Mouse (Mus musculus) intestine, embryonic 15.5 days (tissue): ENCODE measurements around the gene 9430007A20Rik. TPM values are rescaled to one million over a fixed set of nuclear protein-coding genes. Genes with fewer than 3 reads are reported as not detected.
"Not testable (repeated sequence)": the region's sequence is repeated elsewhere in the genome, so short reads cannot be mapped to it uniquely, and the experiment has no call there.

Experiments
- ATAC-seq: fragments of 200-750 bp; cut with Nextera tagmentation; 2 replicates; pipeline ENCODE4 v1.8.0; 2017; ENCODE audit warnings: moderate TSS enrichment, moderate library complexity
- H3K27ac ChIP-seq: fragments of 300-500 bp; sonication (generic); 2 replicates; pipeline ENCODE4 v1.5.1; 2015; ENCODE audit warnings: mild to moderate bottlenecking, inconsistent platforms
- H3K27me3 ChIP-seq: fragments of 300-500 bp; sonication (generic); replicated peaks from 2 replicates; pipeline ENCODE4 v1.6.1; 2015; ENCODE audit warnings: inconsistent platforms
- H3K36me3 ChIP-seq: fragments of 300-500 bp; sonication (generic); 2 replicates; pipeline ENCODE4 v1.6.1; 2015; ENCODE audit warnings: inconsistent platforms
- H3K4me1 ChIP-seq: fragments of 300-500 bp; sonication (generic); replicated peaks from 2 replicates; pipeline ENCODE4 v1.6.1; 2015; ENCODE audit warnings: inconsistent platforms
- H3K4me2 ChIP-seq: fragments of 300-500 bp; sonication (generic); replicated peaks from 2 replicates; pipeline ENCODE4 v1.6.1; 2015; ENCODE audit warnings: mild to moderate bottlenecking, inconsistent platforms
- H3K4me3 ChIP-seq: fragments of 300-500 bp; sonication (generic); replicated peaks from 2 replicates; pipeline ENCODE4 v1.5.1; 2015; ENCODE audit warnings: inconsistent platforms
- H3K9ac ChIP-seq: fragments of 300-500 bp; sonication (generic); 2 replicates; pipeline ENCODE4 v1.6.1; 2015; ENCODE audit warnings: inconsistent platforms
- H3K9me3 ChIP-seq: fragments of 300-500 bp; sonication (generic); 2 replicates; pipeline ENCODE4 v1.6.1; 2016; ENCODE audit warnings: inconsistent platforms
- WGBS: fragments of 180-500 bp; shearing (Covaris S2); methylation state at CpG from one replicate; pipeline ENCODE4 v1.1.7; 2015; 5-methylcytosine and 5-hydroxymethylcytosine counted together
- polyA plus RNA-seq: library from polyadenylated mRNA; unstranded; fragments of >200 nt; fragmentation: Nextera tagmentation; extraction: Ambion mirVana; gene quantifications from 2 replicates; pipeline ENCODE4 v1.2.1, GENCODE M21; 2015

9430007A20Rik gene
- polyA plus RNA-seq = not detected in 2 replicates

- H3K27ac ChIP-seq = no peak within 1 kb of the TSS
- H3K4me3 ChIP-seq = no peak within 1 kb of the TSS
- H3K4me2 ChIP-seq = no peak within 1 kb of the TSS
- H3K9ac ChIP-seq = no peak within 1 kb of the TSS
- no peak for ATAC-seq
- WGBS = 80% methylated on average over 5 of the region's 5 CpGs
- H3K4me1 ChIP-seq = no peaks in the 10 kb centered on the region
- H3K36me3 ChIP-seq = no peaks in the 10 kb centered on the region
- no peaks in the 10 kb centered on the region for H3K27me3 ChIP-seq
- H3K9me3 ChIP-seq = no peaks in the 10 kb centered on the region
Measured at GRCm38 (mm10) chr4:144519522-144519921, at the start of gene 9430007A20Rik. TSS of gene 9430007A20Rik (plus strand) at chr4:144519822.

GRCm38 (mm10) chr4:144493331-144493730 lies 26.3 kb upstream of the 9430007A20Rik start:
- no peaks in the 10 kb centered on the region for H3K4me1 ChIP-seq
- H3K27me3 ChIP-seq = no peaks in the 10 kb centered on the region
- ATAC-seq = no peak
- H3K9me3 ChIP-seq = no peaks in the 10 kb centered on the region
- no peak overlapping the region for H3K4me3 ChIP-seq
- no peak overlapping the region for H3K4me2 ChIP-seq
- H3K36me3 ChIP-seq = no peaks in the 10 kb centered on the region
- H3K27ac ChIP-seq = no peak overlapping the region
- no peak overlapping the region for H3K9ac ChIP-seq

- Histone ChIP-seq H3K36me3 (no peaks in the 10 kb centered on the region), H3K4me1 (no peaks in the 10 kb centered on the region), H3K27ac (no peak overlapping the region), H3K4me3 (no peak overlapping the region), H3K9me3 (no peaks in the 10 kb centered on the region), H3K27me3 (no peaks in the 10 kb centered on the region), H3K4me2 (no peak overlapping the region), H3K9ac (no peak overlapping the region)
- ATAC-seq = no peak
- 75% methylated on average over 1 of the region's 1 CpGs for WGBS
Measured at GRCm38 (mm10) chr4:144506518-144506917, 13.1 kb upstream of the 9430007A20Rik start.

GRCm38 (mm10) chr4:144544689-144545088 lies 25.1 kb downstream of the 9430007A20Rik start:
- H3K27ac ChIP-seq = no peak overlapping the region
- H3K4me2 ChIP-seq = no peak overlapping the region
- H3K9me3 ChIP-seq = no peaks in the 10 kb centered on the region
- H3K9ac ChIP-seq = no peak overlapping the region
- H3K4me1 ChIP-seq = no peaks in the 10 kb centered on the region
- H3K4me3 ChIP-seq = no peak overlapping the region
- no peaks in the 10 kb centered on the region for H3K27me3 ChIP-seq
- WGBS = 67% methylated on average over 1 of the region's 1 CpGs
- ATAC-seq = no peak
- no peaks in the 10 kb centered on the region for H3K36me3 ChIP-seq

GRCm38 (mm10) chr4:144545339-144545738 lies 25.7 kb downstream of the 9430007A20Rik start:
- not testable (repeated sequence) for H3K9me3 ChIP-seq, H3K27me3 ChIP-seq, H3K27ac ChIP-seq, ATAC-seq, H3K9ac ChIP-seq, H3K4me2 ChIP-seq, H3K4me1 ChIP-seq, H3K4me3 ChIP-seq, H3K36me3 ChIP-seq
- WGBS = 92% methylated on average over 13 of the region's 13 CpGs

GRCm38 (mm10) chr4:144551156-144551555 lies 31.5 kb downstream of the 9430007A20Rik start:
- H3K9me3 ChIP-seq = no peaks in the 10 kb centered on the region
- H3K4me1 ChIP-seq = no peaks in the 10 kb centered on the region
- H3K4me3 ChIP-seq = no peak overlapping the region
- ATAC-seq = no peak
- no peak overlapping the region for H3K4me2 ChIP-seq
- no peak overlapping the region for H3K9ac ChIP-seq
- H3K27ac ChIP-seq = no peak overlapping the region
- H3K27me3 ChIP-seq = no peaks in the 10 kb centered on the region
- H3K36me3 ChIP-seq = no peaks in the 10 kb centered on the region

GRCm38 (mm10) chr4:144559792-144560191 lies 40.2 kb downstream of the 9430007A20Rik start:
- Histone ChIP-seq H3K36me3 (no peaks in the 10 kb centered on the region), H3K4me3 (no peak overlapping the region), H3K9ac (no peak overlapping the region), H3K4me2 (no peak overlapping the region), H3K9me3 (no peaks in the 10 kb centered on the region), H3K27me3 (no peaks in the 10 kb centered on the region), H3K27ac (no peak overlapping the region), H3K4me1 (no peaks in the 10 kb centered on the region)
- ATAC-seq = no peak

- no peaks in the 10 kb centered on the region for H3K27me3 ChIP-seq
- H3K36me3 ChIP-seq = no peaks in the 10 kb centered on the region
- H3K4me1 ChIP-seq = no peaks in the 10 kb centered on the region
- H3K4me3 ChIP-seq = no peak overlapping the region
- WGBS = 59% methylated on average over 2 of the region's 2 CpGs
- H3K4me2 ChIP-seq = no peak overlapping the region
- H3K27ac ChIP-seq = no peak overlapping the region
- H3K9ac ChIP-seq = no peak overlapping the region
- no peak for ATAC-seq
- no peaks in the 10 kb centered on the region for H3K9me3 ChIP-seq
Measured at GRCm38 (mm10) chr4:144561205-144561604, 41.6 kb downstream of the 9430007A20Rik start.

- Histone ChIP-seq H3K4me1 (no peaks in the 10 kb centered on the region), H3K27ac (no peak within 1 kb of the TSS), H3K27me3 (no peaks in the 10 kb centered on the region), H3K4me2 (no peak within 1 kb of the TSS), H3K9ac (no peak within 1 kb of the TSS), H3K36me3 (no peaks in the 10 kb centered on the region), H3K9me3 (no peaks in the 10 kb centered on the region), H3K4me3 (no peak within 1 kb of the TSS)
- 97% methylated on average over 1 of the region's 1 CpGs for WGBS
- ATAC-seq = no peak
Measured at GRCm38 (mm10) chr4:144565034-144565433, 45.4 kb downstream of the 9430007A20Rik start, which contains the start of gene Gm13124. TSS of gene Gm13124 (minus strand) at chr4:144565134.

GRCm38 (mm10) chr4:144567752-144568151 lies 48.1 kb downstream of the 9430007A20Rik start:
- H3K36me3 ChIP-seq = no peaks in the 10 kb centered on the region
- H3K4me2 ChIP-seq = no peak overlapping the region
- H3K9me3 ChIP-seq = no peaks in the 10 kb centered on the region
- no peaks in the 10 kb centered on the region for H3K27me3 ChIP-seq
- H3K27ac ChIP-seq = no peak overlapping the region
- ATAC-seq = no peak
- H3K4me3 ChIP-seq = no peak overlapping the region
- no peaks in the 10 kb centered on the region for H3K4me1 ChIP-seq
- no peak overlapping the region for H3K9ac ChIP-seq

Other genes starting within 250 kb of the 9430007A20Rik start
- not detected in 2 replicates for gene Pramel5, start 239.3 kb upstream of the 9430007A20Rik start, polyA plus RNA-seq
- gene Gm13128, start 189.6 kb upstream of the 9430007A20Rik start, polyA plus RNA-seq = not detected in 2 replicates
- not detected in 2 replicates for gene Gm13119, start 161.9 kb upstream of the 9430007A20Rik start, polyA plus RNA-seq
- not detected in 2 replicates for gene Pramef20, start 141.9 kb upstream of the 9430007A20Rik start, polyA plus RNA-seq
- not detected in 2 replicates for gene Pramef12, start 111.4 kb upstream of the 9430007A20Rik start, polyA plus RNA-seq
- gene 1700012P22Rik, start 81.0 kb upstream of the 9430007A20Rik start, polyA plus RNA-seq = not detected in 2 replicates
- not detected in 2 replicates for gene Gm9944, start 66.5 kb upstream of the 9430007A20Rik start, polyA plus RNA-seq
- not detected in 2 replicates for gene Aadacl3, start 56.1 kb upstream of the 9430007A20Rik start, polyA plus RNA-seq
- not detected in 2 replicates for gene Gm13124, start 45.3 kb downstream of the 9430007A20Rik start, polyA plus RNA-seq
- gene Aadacl4, start 93.9 kb downstream of the 9430007A20Rik start, polyA plus RNA-seq = not detected in 2 replicates
- not detected in 2 replicates for gene Gm436, start 166.5 kb downstream of the 9430007A20Rik start, polyA plus RNA-seq
- gene Gm13178, start 201.6 kb downstream of the 9430007A20Rik start, polyA plus RNA-seq = not detected in 2 replicates